Mouse (Mus musculus) spleen, adult 2 months (tissue): ENCODE measurements around the gene Oard1. TPM values are rescaled to one million over a fixed set of nuclear protein-coding genes. Genes with fewer than 3 reads are reported as not detected.

Experiments
- DNase-seq, 2 experiments: peaks; one replicate each; pipeline versions ENCODE4 v3.0.0 to v3.0.0-alpha.2; 2012 to 2021; ENCODE audit warnings: low spot score in 2 of 2, low read depth in 1 of 2
- H3K27ac ChIP-seq: fragments of 200-500 bp; 2 replicates; pipeline ENCODE4 v1.5.1; 2012; ENCODE audit warnings: low read length, inconsistent platforms; ENCODE audit not compliant: insufficient read depth
- H3K27me3 ChIP-seq: fragments of 200-500 bp; 2 replicates; pipeline ENCODE4 v1.6.1; 2012; ENCODE audit warnings: mild to moderate bottlenecking, moderate library complexity, low read length, inconsistent platforms; ENCODE audit not compliant: control insufficient read depth, insufficient read depth
- H3K36me3 ChIP-seq: fragments of 200-500 bp; 2 replicates; pipeline ENCODE4 v1.6.1; 2012; ENCODE audit warnings: mild to moderate bottlenecking, low read length, inconsistent platforms; ENCODE audit not compliant: control insufficient read depth, insufficient read depth
- H3K4me1 ChIP-seq: fragments of 200-500 bp; 2 replicates; pipeline ENCODE4 v1.6.1; 2011; ENCODE audit warnings: inconsistent platforms; ENCODE audit not compliant: control insufficient read depth, insufficient read depth, insufficient read length
- H3K4me3 ChIP-seq: fragments of 200-500 bp; 2 replicates; pipeline ENCODE4 v1.5.1; 2011; ENCODE audit warnings: mild to moderate bottlenecking, inconsistent platforms; ENCODE audit not compliant: insufficient read depth, insufficient read length; ENCODE audit errors: extremely low read depth
- CTCF ChIP-seq: fragments of 200-500 bp; IDR thresholded peaks from 2 replicates; pipeline ENCODE4 v1.5.1; 2011; ENCODE audit warnings: mild to moderate bottlenecking, inconsistent platforms; ENCODE audit not compliant: insufficient read depth, insufficient read length, insufficient replicate concordance; ENCODE audit errors: extremely low read depth
- POLR2A ChIP-seq: fragments of 200-500 bp; IDR thresholded peaks from 2 replicates; pipeline ENCODE4 v1.6.1; 2011; ENCODE audit warnings: low read depth, low read length, inconsistent platforms
- WGBS: fragments of 180-500 bp; shearing (Covaris S2); methylation state at CpG from one replicate; pipeline ENCODE4 v1.1.7; 2018; 5-methylcytosine and 5-hydroxymethylcytosine counted together
- polyA plus RNA-seq: library from polyadenylated mRNA; depleted of rRNA; stranded (reverse); fragments of >200 nt; gene quantifications from 2 replicates; pipeline ENCODE4 v1.2.3, GENCODE M21; 2012

Gene Oard1
- polyA plus RNA-seq, 1 experiment: 7.7 TPM

DNA sequence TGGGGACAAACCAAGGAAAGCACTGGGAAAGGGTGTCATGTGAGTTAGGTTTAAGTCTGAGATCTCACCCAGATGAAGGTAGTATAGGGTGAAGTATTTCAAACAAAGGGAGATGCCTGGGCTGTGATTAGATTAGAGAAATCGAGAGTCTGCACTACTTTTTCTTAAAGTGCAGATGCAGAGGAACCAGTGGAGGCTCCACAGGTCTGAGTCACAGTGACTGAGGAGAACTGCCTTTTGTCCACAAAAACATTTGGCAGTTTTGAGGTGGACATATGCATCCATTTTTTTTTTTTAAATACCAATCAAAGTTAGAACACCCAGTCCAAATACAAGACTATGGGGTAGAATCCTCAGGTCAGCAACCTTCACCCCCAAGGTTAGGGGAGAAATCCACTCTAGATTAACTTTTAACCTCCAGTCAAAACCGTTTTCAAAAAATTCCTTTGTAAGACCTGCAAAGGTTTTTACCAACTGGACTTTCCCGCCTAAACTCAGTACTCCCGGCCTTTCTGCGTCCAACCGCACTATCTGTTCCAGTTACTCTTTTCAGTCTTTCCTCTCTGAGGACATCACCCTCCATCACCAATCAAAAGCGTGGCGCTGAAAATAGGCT is 1.8 kb upstream of the Oard1 start:
- WGBS: 7% methylated on average over 8 of the region's 8 CpGs
- Histone ChIP-seq H3K27me3 (no peaks in the 10 kb centered on the region), H3K36me3 (peaks cover 4% of the 10 kb centered on the region; the same call in 1 of the 2 replicates), H3K27ac (peak overlapping the region; percentile 99), H3K4me3 (peak overlapping the region; percentile 78; the same call in 1 of the 2 replicates), H3K4me1 (peaks cover 9% of the 10 kb centered on the region)
- TF ChIP-seq POLR2A: no peak
- no peak for TF ChIP-seq CTCF
- DNase-seq: no peak

DNA sequence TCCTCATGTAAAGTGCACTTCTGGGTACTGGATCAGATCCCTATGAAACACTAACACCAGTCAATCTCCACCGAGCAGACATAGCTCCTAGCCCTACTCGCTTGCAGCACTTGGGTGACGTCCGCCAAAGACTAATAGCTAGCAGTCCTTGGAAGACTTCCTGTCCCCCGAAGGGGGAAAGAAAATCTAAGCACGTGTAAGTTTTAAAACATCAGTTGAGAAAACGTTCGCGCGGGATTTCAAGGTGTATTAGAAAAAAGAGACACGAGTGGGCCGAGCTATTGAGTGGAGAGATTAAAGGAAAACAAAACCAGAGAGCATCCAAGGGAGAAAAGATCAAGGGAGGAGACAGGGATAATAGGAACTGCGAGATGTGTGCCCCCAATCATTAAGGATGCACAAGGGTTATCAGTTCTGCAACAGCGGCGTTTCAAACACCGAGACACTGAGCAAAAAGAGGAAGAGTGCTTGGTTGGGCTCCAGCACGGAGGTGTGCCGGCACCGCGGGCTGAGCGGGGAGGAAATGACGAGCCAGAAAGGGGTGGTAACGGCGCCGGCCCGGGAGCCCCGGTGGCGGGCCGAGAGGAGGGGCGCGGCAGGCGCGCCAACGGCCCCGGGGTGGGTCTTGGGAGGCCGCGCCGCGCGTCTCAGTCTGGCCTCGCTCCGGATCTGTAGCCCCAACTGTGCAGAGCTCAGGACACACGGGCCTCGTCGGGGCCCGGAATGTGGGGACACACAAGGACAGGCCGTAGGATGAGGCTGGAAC is 1.1 kb upstream of the Oard1 start:
- Histone ChIP-seq H3K36me3 (peaks cover 6% of the 10 kb centered on the region; the same call in 1 of the 2 replicates), H3K4me3 (peak overlapping the region; percentile 78), H3K27me3 (no peaks in the 10 kb centered on the region), H3K27ac (peak overlapping the region; percentile 99), H3K4me1 (peaks cover 9% of the 10 kb centered on the region)
- WGBS: under 1% methylated on average over 47 of the region's 47 CpGs
- DNase-seq: peak; percentile 75 to 87
- TF ChIP-seq POLR2A (peak; percentile 60), CTCF (no peak)

DNA sequence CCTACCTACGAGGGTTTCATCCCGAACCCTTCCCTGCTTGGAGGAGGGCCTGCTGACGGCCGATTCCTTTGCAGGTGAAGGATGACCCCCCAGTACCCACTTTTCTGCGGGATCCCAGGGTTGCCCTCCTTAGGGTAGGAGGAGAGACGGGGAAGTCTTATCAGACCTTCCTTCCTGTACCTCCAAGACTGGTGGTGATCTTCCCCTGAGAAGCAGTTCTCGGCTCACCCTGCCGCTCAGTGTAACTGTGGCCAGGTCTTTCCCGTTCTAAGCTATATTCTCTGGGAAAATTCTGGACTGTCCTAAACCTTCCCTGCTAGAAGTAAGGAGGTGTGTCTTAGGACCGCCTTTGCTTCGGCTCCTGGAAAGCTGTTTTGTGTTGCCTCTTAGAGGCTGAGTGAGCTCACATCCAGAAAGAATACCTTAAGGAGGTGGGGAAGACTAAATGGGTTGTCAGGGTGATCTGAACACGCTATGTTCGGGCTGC is 528 bp downstream of the Oard1 start:
- peak overlapping the region; percentile 97 for H3K27ac ChIP-seq
- TF ChIP-seq CTCF: no peak
- TF ChIP-seq POLR2A: no peak
- H3K4me1 ChIP-seq: peaks cover 6% of the 10 kb centered on the region; the same call in 1 of the 2 replicates
- no peak for DNase-seq
- H3K4me3 ChIP-seq: peak overlapping the region; percentile 88
- no peaks in the 10 kb centered on the region for H3K27me3 ChIP-seq
- WGBS: under 1% methylated on average over 13 of the region's 13 CpGs
- H3K36me3 ChIP-seq: peaks cover 12% of the 10 kb centered on the region

DNA sequence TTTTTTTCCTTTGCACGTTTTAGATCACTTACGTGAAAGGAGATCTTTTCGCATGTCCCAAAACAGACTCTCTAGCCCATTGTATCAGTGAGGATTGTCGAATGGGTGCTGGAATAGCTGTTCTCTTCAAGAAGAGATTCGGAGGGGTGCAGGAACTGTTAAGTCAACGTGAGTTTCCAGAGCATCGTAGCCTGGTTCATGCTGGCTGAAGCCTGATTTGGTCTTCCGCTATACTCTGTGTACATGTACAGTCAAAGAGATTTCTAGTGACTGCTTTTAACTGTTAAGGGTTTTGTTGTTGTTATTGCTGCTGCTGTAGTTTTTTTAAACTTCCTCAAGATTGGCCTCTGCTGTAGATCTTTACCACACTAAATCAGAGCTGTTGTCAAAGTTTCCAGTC is 1.4 kb downstream of the Oard1 start:
- Histone ChIP-seq H3K27ac (peak overlapping the region; percentile 29; the same call in 1 of the 2 replicates), H3K4me1 (peaks cover 6% of the 10 kb centered on the region; the same call in 1 of the 2 replicates), H3K4me3 (no peak overlapping the region; the same call in 1 of the 2 replicates), H3K27me3 (no peaks in the 10 kb centered on the region), H3K36me3 (peaks cover 17% of the 10 kb centered on the region)
- WGBS: 46% methylated on average over 8 of the region's 8 CpGs
- TF ChIP-seq CTCF: no peak
- no peak for TF ChIP-seq POLR2A
- DNase-seq: no peak

DNA sequence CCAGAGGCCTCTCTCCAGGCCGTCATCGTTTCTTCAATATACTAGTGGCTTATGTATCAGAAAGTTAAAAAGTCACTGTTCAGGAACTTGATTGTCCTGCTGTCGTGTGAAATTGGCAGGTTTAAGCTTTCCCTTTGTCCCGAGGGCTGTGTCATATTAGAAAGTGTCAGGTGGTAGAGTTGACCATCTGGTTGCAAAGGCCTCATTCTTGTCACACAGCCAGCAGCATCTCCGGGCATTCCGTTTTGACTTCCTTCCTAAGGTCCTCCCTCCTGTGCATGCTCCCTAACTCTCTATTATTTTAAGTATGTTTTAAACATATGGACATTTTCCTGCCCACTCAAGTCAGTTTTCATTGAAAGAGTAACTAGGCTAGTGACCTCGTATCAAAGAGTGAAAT is 6.2 kb downstream of the Oard1 start:
- no peaks in the 10 kb centered on the region for H3K27me3 ChIP-seq
- DNase-seq: no peak
- TF ChIP-seq POLR2A (no peak), CTCF (no peak)
- no peak overlapping the region for H3K27ac ChIP-seq
- WGBS: 89% methylated on average over 7 of the region's 7 CpGs
- H3K36me3 ChIP-seq: peaks cover 26% of the 10 kb centered on the region
- H3K4me3 ChIP-seq: no peak overlapping the region
- H3K4me1 ChIP-seq: peaks cover 10% of the 10 kb centered on the region; the same call in 1 of the 2 replicates

DNA sequence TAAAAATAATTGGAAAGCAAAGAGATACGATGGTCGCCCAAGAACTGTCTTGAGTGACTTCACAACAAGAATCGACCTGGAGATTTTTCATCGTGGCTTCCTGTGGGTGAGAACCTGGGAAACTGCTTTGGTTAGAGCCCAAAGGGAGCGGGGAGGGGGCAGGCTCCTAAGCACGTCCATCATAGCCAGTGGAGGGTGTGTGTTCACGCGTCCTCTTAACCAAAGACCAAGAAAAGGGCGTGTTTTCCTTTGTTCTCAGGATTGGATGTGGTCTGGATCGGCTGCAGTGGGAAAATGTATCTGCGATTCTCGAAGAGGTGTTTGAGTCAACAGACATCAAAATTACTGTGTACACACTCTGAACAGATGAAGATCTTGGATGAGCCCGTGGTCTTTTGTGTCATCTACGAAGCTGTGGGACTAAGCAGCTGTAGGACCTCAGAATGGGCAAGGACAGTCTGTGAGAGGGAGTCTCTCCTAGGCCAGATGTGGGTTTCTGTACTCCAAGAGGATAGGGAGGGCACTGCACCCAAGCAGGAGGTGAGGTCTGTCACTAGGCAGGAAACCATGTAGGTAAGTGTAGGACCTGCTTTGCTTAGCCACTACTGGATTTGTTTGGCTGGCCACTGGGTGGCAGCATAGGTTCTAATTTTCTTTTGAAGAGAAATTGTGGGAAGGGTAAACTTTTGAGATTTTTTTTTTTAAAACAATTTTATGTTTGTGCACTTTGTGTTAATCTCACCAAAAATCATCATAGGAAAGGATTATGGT is 6.8 kb downstream of the Oard1 start:
- DNase-seq: peak; percentile 35 to 73
- peaks cover 10% of the 10 kb centered on the region; the same call in 1 of the 2 replicates for H3K4me1 ChIP-seq
- peaks cover 26% of the 10 kb centered on the region for H3K36me3 ChIP-seq
- TF ChIP-seq CTCF (peak; percentile 12; the same call in 1 of the 2 replicates), POLR2A (no peak)
- H3K4me3 ChIP-seq: no peak overlapping the region
- 91% methylated on average over 14 of the region's 14 CpGs for WGBS
- no peaks in the 10 kb centered on the region for H3K27me3 ChIP-seq
- H3K27ac ChIP-seq: no peak overlapping the region
